Mouse (Mus musculus) forebrain, embryonic 10.5 days (tissue): ENCODE data around the gene H2afz. TPM values are rescaled to one million over a fixed set of nuclear protein-coding genes. Genes with fewer than 3 reads are reported as not detected.
"Not testable (repeated sequence)": the region's sequence is repeated elsewhere in the genome, so short reads cannot be mapped to it uniquely, and the experiment has no call there.

Experiments
- DNase-seq: peaks from one replicate; pipeline ENCODE4 v3.0.0-alpha.2; 2017; ENCODE audit warnings: low spot score; ENCODE audit errors: extremely low spot score
- H3K27ac ChIP-seq: fragments of 300-500 bp; sonication (generic); 2 replicates; pipeline ENCODE4 v1.5.1; 2016; ENCODE audit warnings: mild to moderate bottlenecking
- H3K27me3 ChIP-seq: fragments of 300-500 bp; sonication (generic); 2 replicates; pipeline ENCODE4 v1.6.1; 2016; ENCODE audit warnings: mild to moderate bottlenecking; ENCODE audit not compliant: poor library complexity, severe bottlenecking
- H3K36me3 ChIP-seq: fragments of 300-500 bp; sonication (generic); replicated peaks from 2 replicates; pipeline ENCODE4 v1.6.1; 2016; ENCODE audit warnings: mild to moderate bottlenecking, moderate library complexity
- H3K4me1 ChIP-seq: fragments of 300-500 bp; sonication (generic); 2 replicates; pipeline ENCODE4 v1.6.1; 2016
- H3K4me3 ChIP-seq: fragments of 300-500 bp; sonication (generic); 2 replicates; pipeline ENCODE4 v1.5.1; 2016; ENCODE audit warnings: mild to moderate bottlenecking, moderate library complexity
- H3K9me3 ChIP-seq: fragments of 300-500 bp; sonication (generic); 2 replicates; pipeline ENCODE4 v1.6.1; 2016; ENCODE audit warnings: mild to moderate bottlenecking, moderate library complexity
- WGBS: fragments of 180-500 bp; shearing (Covaris S2); methylation state at CpG from one replicate; pipeline ENCODE4 v1.1.7; 2016; 5-methylcytosine and 5-hydroxymethylcytosine counted together
- polyA plus RNA-seq: library from polyadenylated mRNA; unstranded; fragments of >200 nt; fragmentation: Nextera tagmentation; extraction: Ambion mirVana; gene quantifications from 2 replicates; pipeline ENCODE4 v1.2.1, GENCODE M21; 2016

The H2afz gene
- polyA plus RNA-seq, 1 experiment from 2014 or later, result 3,684 TPM

DNA sequence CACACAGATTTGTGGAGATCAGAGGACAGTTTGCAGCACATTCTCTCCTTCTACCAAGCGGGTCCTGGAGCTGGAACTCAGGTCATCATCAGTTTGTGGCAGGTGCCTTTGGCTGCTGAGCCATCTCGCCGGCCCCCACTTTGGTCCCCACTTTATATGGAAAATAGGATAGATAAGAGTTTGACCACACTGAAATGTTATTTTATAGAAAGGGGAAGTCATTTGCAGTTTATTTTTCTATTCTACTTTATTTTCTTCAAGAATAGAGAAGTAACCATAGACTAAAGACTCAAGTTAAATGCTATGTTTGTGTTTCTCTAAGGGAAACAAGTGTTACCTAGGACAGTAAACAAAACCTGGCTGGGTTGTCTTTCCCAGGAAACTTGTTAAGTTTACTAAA is 32.6 kb downstream of the H2afz start:
- H3K27ac ChIP-seq, result no peak overlapping the region
- H3K4me3 ChIP-seq, result no peak overlapping the region
- 95% methylated on average over 3 of the region's 3 CpGs for WGBS
- 0 out of 2 replicates have a peak, but pooled peaks cover 3% of the 10 kb centered on the region for H3K9me3 ChIP-seq
- no peak for DNase-seq
- peaks cover 42% of the 10 kb centered on the region for H3K36me3 ChIP-seq
- H3K27me3 ChIP-seq, result no peaks in the 10 kb centered on the region
- no peaks in the 10 kb centered on the region for H3K4me1 ChIP-seq

DNA sequence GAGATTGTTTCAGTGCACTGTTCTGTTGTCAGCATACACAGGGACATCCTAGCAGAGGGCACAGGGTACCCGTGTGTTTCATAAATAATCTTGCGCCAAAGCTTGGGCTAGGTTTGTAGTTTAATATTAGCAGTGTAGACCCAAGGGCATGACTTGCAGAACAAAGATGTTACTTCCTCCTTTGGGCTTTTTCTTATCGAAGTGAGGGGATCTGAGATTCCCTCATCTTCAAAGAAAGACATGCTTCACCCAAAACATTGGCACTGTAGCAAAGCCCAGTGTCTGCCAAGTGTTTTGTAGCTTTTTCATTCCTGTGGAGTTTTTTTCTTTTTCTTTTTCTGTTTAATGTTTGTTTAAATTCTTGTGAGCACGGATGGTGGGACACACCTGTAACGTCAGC is 33.4 kb downstream of the H2afz start:
- no peaks in the 10 kb centered on the region for H3K27me3 ChIP-seq
- 91% methylated on average over 5 of the region's 5 CpGs for WGBS
- no peak for DNase-seq
- H3K4me1 ChIP-seq, result no peaks in the 10 kb centered on the region
- H3K9me3 ChIP-seq, result 0 out of 2 replicates have a peak, but pooled peaks cover 3% of the 10 kb centered on the region
- peaks cover 39% of the 10 kb centered on the region for H3K36me3 ChIP-seq
- no peak overlapping the region for H3K4me3 ChIP-seq
- no peak overlapping the region for H3K27ac ChIP-seq

DNA sequence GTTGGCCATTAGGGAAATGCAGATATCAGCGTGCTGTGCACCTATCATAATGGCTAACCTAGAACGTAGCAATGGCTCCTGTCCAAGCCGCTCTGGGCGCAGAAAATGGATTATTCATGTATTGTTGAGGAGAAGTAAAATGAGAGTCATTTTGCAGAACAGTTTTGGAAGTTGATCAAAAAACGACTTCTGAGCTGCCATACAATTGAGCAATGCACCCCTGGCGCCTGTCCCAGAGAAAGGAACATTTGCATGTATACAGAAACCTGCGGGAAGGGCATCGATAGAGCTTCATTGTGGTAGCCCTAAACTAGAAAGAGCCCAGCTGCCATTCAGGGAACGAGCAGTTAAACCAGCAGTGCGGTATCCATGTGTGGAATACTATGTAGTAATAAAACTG is 35.9 kb downstream of the H2afz start:
- no peaks in the 10 kb centered on the region for H3K27me3 ChIP-seq
- no peaks in the 10 kb centered on the region for H3K4me1 ChIP-seq
- 92% methylated on average over 10 of the region's 10 CpGs for WGBS
- DNase-seq, result no peak
- 0 out of 2 replicates have a peak, but pooled peaks cover 3% of the 10 kb centered on the region for H3K9me3 ChIP-seq
- H3K36me3 ChIP-seq, result peaks cover 22% of the 10 kb centered on the region
- H3K27ac ChIP-seq, result no peak overlapping the region
- H3K4me3 ChIP-seq, result no peak overlapping the region

DNA sequence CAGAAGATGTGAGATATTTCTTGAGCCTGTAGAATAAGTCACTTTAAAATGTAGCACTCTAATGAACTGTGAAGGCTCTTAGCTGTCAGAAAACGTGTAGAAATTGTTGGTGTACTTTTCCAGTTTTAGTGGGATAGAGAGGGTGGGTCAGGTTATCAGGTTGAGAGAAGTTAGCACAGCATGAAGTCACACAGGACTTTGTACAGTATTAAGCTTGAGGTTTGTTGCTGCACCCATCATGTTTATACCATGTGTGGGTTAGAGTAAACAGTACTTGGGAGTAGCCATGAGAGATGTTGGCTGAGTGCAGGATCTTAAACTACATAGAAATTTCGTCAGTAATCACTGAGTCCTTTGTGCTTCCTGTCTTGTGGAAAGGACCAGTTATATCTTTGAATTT is 48.8 kb downstream of the H2afz start:
- 72% methylated on average over 2 of the region's 2 CpGs for WGBS

DNA sequence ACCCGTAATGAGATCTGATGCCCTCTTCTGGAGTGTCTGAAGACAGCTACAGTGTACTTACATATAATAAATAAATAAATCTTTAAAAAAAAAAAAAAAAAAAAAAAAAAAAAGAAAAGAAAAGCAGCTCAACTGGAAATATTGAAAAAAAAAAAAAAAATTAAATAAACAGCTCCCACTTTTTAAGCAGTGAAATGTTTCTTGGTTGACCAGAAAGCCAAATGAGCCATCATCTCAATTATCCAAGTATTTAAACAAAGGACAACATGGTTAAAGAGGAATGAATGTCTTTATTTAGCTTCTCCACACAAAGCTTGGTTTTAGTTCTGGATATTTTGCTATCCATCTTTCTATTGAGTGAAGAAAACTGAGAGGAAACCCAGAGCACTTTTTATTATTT is 50.3 kb downstream of the H2afz start:
- not testable (repeated sequence) for H3K9me3 ChIP-seq, H3K27me3 ChIP-seq, DNase-seq, H3K27ac ChIP-seq, H3K4me3 ChIP-seq, H3K36me3 ChIP-seq
- whole genome bisulfite sequencing, result 86% methylated on average over 1 of the region's 1 CpGs
- peaks cover 20% of the 10 kb centered on the region for H3K4me1 ChIP-seq

More for the DNA sequence above, 48.8 kb downstream of the H2afz start:
- Histone ChIP-seq H3K4me3 (no peak overlapping the region), H3K4me1 (peaks cover 12% of the 10 kb centered on the region), H3K27me3 (no peaks in the 10 kb centered on the region), H3K27ac (no peak overlapping the region), H3K36me3 (peaks cover 10% of the 10 kb centered on the region), H3K9me3 (peaks cover 4% of the 10 kb centered on the region; the same call in 1 of the 2 replicates)
- no peak for DNase-seq

Other genes with a start within 250 kb of the H2afz start
- 9.7 and 10.2 TPM in 2 replicates for gene Ddit4l, start 242.9 kb upstream of the H2afz start, polyA plus RNA-seq
- gene Gm21962, start 193.0 kb upstream of the H2afz start, polyA plus RNA-seq, result not detected in 2 replicates
- gene Dnajb14, start 3.2 kb downstream of the H2afz start, polyA plus RNA-seq, result 5.3 and 5.5 TPM in 2 replicates
- 90.1 and 92.3 TPM in 2 replicates for gene Lamtor3, start 54.0 kb downstream of the H2afz start, polyA plus RNA-seq
- 2.2 and 3.5 TPM in 2 replicates for gene Dapp1, start 117.1 kb downstream of the H2afz start, polyA plus RNA-seq
- 0.02 TPM in 1 of 2 replicates, not detected in the other for gene 1110002E22Rik, start 200.6 kb downstream of the H2afz start, polyA plus RNA-seq
- not detected in 2 replicates for gene Gm5105, start 202.9 kb downstream of the H2afz start, polyA plus RNA-seq